Comparison of ENCODE assay signal across 16 mouse cellular contexts in the genomic region with DNA sequence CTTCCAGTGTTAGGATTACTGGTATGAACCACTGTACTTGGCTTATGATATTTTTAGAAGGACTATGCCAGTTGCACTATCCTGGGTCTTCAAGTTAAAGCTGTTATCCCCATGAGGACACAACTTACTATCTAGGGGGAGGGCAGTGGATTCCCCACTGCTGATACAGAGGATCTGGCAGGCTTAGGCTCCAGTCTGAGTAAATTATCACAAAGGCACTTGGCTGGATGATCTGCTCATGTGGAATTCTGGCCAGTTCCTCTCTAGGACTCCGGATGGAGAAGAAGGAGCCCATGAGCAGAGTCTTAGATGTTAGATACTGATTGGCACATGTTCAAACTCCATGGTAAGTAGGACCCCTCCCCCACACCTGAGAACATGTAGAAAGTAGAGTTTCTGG.
"Had no signal": no experiment of that assay in that cellular context is flagged by ENCODE, and none has a peak within 500 bp of the region (broad histone marks: within the 10 kb centered on the region; RNA-seq: fewer than 3 reads in every experiment).

No protein-coding gene starts in this region.

- H3K4me2 ChIP-seq: neural tube, embryonic 13.5 days; neural tube, embryonic 15.5 days; stomach, embryonic 15.5 days had no signal

- DNase-seq: retina, postnatal 1 day; right cerebral cortex, adult 18-20 months; right cerebral cortex, postnatal 14 days; right cerebral cortex, postnatal 25 days; right cerebral cortex, postnatal 4 days; spleen, adult 18-20 months; thymus, adult 18-20 months; thymus, adult 2 months; thymus, postnatal 14 days; thymus, postnatal 25 days; thymus, postnatal 36 days; thymus, postnatal 4 days had no signal

- H3K27ac ChIP-seq: neural tube, embryonic 13.5 days; neural tube, embryonic 15.5 days; stomach, embryonic 15.5 days; stomach, postnatal 0 days had no signal

- H3K4me3 ChIP-seq: neural tube, embryonic 13.5 days; neural tube, embryonic 15.5 days; stomach, embryonic 15.5 days had no signal

- H3K9ac ChIP-seq: neural tube, embryonic 13.5 days; neural tube, embryonic 15.5 days; stomach, embryonic 15.5 days had no signal

- H3K36me3 ChIP-seq: neural tube, embryonic 13.5 days; neural tube, embryonic 15.5 days; stomach, embryonic 15.5 days had no signal

- H3K27me3 ChIP-seq: neural tube, embryonic 13.5 days; neural tube, embryonic 15.5 days; stomach, embryonic 15.5 days had no signal

- H3K4me1 ChIP-seq: neural tube, embryonic 15.5 days; stomach, embryonic 15.5 days had no signal

- H3K9me3 ChIP-seq: neural tube, embryonic 13.5 days; neural tube, embryonic 15.5 days; stomach, embryonic 15.5 days had no signal
